Mouse (Mus musculus) monocyte, adult 2 months (primary cell): ENCODE results near the gene Tmem200b.

ENCODE experiments used
- DNase-seq, 2 experiments: peaks; one replicate each; pipeline ENCODE4 v3.0.0; 2022; ENCODE audit warnings: low spot score in 2 of 2, low read depth in 1 of 2

The Tmem200b gene

DNA sequence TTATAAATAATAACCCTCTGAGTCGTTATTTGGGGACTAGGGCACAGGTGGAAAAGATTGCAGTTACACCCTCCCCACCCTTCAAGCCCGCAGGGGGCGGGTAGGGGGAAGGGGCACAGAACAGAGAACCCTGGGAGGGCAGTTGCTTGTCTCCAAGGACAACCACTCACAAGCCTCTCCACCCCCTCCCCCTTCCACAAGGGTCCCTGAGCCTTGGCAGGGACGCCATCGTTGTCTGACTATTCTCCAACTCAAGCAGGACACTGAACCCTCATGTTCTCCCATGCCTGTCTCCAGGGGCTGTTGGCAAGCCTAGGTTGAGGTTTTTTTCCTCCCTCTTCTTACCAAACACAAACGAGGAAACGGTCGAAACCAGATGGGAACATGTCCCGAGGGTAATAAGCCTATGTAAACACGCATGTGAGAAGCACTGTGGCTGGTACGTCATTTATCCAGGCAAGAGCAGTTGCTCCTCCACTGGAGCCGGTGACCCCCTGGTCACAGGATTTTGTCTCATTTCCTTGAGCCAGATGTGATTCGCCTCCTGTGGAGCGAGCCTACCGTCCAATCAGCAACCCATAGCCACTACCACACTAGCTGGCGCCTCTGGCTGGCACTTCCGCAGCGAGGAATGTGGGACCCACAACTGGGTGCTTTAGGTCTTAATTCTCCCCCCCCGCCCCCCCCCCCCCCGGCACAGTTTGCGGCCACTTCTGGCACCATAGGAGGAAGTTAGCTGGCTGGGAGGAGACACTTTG is 11.2 kb upstream of the Tmem200b start:
- DNase-seq: peak; percentile 44 to 60

DNA sequence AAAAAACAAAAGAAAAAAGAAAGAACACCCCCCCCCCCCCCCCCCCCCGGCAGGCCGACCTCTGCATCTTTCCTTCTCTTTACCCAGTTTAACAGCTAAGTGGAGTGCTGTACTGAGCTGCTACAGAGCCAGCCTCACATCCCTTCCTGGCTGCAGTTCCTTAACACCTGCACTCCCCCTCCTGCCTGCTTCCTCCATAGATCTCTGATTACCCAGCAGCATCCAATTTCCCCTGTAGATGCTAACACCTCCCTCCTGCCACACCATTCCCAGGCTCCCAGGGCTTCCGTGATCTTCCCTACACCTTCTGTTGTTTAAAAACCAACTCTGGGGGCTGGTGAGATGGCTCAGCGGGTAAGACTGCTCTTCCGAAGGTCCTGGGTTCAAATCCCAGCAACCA is 10.1 kb upstream of the Tmem200b start:
- DNase-seq: no peak

DNA sequence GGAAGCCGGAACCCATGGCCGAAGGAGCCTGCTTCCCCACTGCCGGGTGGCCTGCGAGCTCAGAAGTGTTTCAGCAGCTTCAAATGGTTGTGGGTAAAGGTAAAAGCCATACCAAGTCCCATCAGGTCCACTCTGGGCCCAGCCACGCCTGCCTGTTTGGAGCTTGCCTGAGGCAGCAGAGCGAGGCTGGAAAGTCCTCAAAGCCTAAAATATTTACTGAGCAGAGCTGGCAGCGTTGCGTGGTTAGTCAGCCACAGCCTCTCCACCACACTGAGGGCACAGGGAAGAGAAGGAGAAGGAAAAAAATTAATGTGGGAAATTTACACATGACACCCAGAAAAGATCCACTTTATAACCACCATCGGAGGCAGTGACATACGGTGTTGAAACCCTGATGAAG is 8.0 kb upstream of the Tmem200b start:
- DNase-seq: no peak

DNA sequence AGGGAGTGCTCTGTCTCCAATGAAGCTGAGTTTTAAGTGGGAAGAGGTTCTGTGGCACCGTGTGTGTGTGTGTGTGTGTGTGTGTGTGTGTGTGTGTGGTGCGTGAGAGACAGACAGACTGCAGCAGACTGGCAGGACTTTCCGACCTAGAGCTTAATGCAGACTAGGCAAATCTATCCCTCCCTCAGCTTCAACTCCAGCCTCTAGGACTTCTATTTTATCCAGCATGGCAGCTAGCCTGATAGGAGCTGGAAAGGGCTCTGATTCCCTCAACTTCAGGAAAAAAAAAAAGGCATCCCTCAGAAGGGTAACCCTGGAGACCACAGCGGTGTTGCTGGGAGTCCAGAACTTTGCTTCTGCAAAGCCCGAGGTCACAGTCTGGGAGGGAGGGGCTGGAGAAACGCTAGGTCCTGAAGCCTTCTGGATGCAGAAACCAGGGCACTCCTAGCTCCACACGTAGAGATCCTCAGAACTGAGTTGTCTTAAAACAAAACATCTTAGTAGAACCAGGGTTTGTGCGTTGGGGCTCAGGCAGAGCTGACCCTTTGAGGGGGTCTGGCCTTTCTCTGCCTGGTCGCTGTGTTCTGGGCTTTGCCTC is 7.4 kb upstream of the Tmem200b start:
- DNase-seq: no peak

DNA sequence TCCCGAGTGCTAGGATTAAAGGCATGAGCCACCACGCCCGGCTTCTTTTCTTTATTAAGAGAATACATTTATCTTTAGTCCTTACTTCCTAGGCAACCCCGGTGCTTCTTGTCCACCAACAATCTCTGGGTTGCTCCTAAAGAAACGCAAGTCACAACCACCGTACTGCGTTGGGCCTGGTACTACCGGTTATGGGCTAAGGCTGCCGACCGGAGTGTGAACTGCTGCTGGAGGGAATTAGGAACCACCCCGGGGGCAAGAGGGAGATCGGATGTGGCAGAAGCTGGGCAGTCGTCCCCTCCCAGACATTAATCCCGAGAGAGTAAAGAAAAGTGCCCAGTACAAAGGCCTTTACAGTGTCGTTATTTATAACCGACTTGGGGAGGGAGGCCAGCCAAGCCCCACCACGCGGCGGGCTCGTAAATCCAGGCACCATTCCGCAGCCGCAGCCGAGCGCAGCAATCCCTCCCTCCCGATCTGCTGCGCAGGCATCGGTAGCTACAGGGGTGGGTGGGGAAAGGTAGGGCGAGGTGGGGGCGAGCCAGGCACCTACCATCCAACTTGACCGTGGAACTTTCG is 6.6 kb upstream of the Tmem200b start:
- DNase-seq: no peak

DNA sequence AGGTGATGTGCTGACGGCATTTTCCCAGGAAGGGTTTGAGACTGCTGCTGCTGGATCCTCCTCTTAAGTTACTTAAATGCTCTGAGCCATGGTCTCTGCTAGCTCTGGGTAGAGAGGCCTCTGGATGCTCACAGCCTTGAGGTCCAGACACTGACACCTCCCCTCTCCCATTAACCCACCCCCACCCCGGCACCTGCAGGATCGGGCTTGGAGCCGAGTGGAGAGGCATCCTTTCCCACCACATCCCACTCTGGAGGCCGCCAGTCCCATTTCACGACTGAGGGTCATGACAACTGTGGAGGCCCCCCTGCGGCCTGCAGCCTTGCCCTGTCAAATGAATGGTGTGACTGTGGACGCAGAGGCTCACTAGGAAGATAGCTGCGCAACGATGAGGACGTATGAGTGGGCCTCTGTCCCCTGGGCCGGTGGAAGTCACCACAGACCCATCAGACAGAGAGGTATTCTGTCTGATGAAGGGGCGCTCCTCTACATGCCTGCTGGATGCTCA is 5.7 kb upstream of the Tmem200b start:
- no peak for DNase-seq

DNA sequence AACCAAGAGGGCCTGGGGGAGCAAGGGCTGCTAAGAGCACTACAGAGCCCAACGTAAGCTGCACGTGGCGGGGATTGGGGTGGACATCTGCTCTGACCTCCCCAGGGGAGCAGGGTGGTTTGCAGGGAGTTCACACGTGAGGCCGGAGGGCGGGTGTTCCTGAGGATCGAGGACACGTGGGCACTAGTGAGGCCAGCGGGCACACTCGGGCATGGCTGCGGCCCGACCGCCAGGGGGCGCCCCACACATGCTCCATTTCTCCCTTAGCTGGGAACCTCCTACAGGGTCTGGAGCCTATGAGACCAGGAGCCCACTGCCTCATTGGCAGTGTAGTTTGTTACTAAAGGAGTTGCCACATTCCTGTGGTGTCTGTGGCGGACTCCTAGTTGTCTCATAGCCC is 5.1 kb upstream of the Tmem200b start:
- peak; percentile 58 to 70 for DNase-seq

DNA sequence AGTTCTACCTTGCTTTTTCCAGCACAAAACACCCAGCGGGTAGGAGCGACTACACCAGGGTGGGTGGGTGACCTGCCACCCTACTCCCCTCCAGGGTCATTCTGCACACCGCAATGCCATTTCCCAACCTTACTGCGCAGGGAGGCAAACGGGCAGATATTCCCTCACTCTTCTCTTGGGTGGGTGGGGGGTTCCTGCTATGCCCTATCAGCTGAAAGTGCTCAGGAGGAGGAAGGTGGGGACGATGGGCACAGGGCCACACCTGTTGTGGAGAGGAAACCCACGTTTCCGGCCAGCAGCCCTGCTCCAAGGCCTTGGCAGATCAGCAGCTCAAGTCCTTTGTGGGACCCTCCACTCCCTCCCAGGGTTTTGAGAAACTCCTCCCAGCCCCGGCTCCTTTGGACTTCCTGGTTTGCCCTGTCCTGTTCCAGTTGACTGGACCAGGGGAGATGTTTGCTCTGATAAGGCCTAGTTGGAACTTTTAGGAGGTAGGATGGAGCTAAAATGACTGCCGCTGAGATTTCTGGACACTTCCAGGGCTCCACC is 4.5 kb upstream of the Tmem200b start:
- DNase-seq: no peak

DNA sequence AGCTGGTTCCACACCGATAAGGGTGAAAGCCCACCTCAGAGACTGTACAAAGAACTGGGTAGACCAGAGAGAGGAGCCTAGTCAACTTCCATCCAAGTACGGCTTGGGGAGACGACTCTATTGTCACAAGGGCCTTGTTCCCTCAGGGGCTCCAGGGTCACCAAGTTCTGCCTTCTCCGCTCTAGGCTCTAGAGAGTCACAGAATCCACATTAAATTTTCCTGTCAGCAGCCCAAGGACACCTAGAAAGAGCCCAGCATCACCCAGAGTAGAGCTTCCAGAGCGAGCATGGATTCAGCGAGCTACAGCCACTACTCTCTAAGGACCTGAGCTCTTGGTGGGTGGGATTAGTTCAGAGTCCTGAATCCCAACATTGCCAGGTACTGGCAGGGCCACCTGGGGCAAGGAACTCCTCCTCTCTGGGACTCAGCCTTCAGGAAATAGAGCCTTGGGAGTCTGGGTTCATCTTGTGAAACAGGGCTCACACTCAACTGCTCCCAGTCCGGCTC is 3.5 kb upstream of the Tmem200b start:
- DNase-seq: no peak

DNA sequence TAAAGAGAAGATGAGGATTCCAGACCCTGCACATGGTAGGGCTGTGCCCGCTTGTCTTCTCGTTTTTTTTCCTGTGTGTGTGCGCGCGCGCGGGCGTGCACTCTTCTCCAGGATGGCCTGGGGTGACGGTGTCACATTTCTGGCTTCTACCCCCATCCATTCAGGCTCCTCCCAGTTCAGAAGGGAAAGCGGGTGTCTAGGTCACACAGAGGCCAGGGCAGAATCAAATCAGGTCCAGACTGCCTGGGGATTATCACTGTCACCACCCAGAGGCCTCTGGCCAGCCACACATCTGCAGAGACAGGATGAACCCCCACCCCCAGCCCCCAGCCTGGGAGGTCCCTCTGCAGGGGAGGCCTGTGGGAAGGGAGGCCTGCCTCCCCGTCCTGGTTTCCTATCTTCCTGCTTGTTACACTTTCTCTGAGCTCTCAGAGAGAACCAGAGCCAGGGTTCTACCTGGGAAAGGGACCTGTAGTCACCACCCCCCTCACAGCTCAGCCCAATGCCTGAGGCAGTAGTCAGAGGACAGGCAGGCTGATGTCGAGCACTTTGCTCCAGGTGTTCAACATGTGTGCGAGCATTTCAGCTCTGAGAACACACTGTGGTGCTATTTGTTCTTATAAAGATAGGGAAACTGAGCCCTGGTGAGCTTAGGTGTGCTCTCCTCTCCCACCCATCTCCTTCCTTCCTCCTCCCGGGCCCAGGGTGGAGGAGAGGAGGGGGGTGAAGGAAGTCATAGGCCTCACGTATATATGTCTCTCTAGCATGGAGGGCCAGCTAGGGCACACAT is 2.7 kb upstream of the Tmem200b start:
- DNase-seq: no peak

DNA sequence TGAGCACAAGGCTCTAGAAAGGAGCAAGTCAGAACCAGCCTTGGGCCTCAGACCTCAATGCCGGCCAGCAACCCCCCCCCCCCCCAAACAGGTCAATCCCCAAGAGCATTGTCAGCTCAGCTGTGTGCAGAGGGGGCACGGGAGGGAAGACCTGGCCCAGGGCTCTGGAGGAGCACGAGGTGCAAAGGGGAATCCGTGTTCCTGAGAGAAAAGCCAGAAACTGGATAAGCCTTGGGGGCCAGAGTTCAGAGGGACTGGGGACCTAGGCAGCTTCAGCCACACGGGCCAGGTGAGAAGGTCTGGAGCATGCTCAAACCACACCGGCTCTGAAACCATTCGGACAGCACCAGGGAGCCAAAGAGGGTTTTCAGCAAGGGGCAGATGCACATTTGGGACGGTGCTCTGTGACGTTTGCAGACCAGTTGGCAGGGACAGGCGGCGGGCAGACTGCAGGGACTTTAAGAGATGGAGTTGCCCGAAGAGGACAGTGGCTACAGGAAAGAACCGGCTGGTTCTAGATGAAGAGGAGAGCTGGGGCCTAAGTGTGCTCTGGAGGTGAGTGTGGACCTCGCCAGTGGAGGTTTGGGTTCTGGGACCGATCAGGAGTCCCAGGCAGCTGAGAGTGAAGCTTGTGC is 1.9 kb upstream of the Tmem200b start:
- DNase-seq: no peak

DNA sequence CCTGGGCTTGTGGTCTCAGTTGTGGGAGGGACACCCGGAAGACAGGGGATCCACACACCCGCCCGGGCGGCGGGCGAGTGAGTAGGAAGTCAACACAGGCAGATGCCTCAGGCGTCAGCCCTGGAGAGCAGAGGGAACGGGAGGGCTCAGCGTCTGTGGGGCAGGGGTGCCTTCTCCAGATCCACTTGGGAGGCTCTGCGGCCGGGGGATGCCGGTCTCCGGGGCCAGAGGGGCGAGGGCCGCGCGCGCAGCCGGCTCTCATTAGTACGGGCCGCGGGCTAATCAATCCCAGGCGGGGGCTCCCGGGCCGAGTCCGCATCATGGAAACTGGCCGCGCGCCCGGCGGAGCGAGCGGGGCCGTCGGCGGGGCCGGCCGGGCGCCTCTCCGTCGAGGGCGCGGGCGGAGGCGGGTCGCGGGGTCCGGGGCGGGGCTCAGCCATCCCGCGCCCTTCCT is 1.4 kb upstream of the Tmem200b start:
- no peak for DNase-seq

DNA sequence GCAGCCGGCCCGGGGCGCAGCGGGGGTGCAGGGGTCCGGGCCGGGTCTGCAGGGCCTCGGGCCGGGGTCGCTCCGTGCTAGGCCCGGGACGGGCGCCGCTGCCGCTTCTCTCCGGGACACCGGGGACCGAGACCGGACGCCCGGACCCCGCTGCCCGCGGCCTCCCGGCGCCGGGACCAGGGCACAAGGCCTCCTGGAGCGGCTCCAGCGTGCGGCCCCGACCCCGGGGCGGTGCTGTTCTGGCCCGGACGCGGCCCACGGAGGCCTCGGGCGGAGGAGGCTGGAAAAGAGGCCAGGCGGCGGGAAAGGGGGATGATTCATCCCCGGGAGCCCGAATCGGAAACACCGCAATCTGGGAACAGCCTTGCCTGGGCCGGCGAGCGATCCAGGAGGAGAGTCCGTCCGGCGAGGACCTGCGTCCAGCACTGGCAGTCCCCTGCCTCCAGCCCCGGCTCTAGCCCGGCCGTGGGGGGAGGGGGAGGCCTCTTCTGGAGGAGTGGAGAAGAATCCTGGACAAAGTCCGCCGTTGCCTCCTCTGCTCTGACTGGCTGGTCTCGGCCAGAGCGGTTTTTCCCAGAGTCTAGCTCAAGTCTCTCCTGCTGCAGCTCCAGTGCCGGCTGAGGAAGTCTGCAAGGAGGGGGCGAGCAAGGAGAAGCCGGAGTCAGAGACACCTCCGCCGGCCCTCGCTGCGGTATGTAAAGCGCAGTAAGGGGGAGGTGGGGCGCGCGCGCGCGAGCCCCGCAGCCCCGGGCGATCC is 798 bp upstream of the Tmem200b start:
- DNase-seq: no peak

DNA sequence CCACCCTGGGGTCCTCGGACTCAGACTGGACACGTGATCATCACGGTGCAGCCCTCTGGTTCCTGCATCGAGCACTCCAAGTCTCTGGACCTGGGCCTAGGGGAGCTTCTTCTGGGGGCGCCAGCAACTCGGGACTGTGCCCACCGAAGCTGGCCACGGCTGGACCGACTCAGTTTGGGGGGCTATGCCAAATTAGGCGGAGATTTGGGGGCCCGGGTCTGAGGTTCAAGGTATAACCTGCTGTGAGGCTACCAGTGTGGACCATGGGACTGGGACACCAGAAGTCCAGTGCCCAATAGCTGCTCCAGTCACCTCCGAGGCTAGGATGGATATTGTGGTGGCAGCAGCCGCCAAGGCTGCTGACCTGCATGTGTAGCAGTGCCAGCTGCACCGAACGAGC is 833 bp downstream of the Tmem200b start:
- no peak for DNase-seq

DNA sequence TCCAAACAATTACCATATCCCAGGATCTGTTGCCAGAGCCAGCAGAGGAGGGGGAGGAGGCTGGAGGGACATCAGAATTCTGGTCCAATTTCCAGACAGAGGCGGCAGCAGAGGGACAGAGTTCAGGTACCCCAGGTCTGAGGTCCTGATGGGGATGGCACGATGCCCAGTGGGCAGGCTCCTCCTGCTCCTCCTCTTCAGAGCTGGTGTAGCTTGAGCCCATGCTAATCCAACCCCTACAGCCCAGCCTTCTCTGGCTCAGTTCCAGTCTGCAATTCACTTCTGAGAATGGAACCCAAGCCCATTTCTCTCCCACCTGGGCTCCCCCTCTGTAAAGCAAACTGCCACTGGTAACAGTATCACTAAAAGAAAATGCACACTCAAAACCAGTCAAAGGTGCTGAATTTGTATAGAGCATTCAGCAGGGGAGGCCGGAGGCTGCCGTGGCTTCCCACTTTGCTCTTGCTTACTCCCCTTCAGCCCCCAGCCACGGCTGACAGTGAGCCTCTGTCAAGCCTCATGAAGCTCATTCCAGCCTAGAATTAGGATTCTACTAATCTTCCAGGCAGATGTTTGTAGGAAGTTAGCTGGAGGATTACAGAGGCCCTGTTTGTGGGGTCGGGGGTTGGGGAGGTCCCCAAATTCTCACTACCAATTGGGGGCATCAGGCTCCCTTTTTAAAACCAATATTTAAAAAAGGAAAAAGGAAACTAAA is 2.7 kb downstream of the Tmem200b start:
- DNase-seq: no peak

DNA sequence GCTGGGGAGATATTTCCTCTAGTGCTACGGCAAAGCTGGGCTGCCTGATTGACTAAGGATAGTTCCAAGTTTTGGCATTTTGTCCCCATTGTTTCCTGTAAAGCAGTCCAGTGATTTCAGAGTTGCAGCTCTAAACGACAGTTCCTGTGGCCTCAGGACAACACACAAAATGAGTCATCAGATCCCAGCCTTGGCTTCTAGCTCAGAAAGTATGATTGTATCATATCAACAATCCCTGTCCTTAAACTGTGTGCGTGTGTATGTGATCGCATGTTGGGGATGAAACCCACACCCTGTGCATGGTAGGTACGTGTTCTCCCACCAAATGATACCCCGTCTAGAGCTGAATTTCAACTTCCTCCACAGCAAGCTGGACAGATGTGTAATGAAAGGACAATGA is 7.6 kb downstream of the Tmem200b start:
- DNase-seq: no peak

DNA sequence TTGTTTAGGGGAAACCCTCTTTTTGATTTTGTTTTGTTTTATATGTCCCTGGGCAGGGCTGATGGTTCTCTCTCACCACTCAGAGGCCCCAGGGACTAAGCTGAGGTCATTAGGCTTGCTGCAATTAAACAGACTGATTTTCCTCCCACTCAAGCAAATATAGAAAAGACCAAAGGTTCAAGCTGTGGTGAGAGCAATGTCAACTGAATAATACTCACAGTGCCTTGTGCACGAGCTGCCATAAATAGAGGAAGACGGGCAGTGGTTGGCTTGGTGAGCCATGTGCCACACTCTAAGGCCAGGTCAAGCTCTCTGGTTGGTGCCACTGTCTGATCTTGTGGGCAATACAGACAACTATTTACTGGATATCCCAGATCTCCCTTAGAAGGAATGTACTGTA is 17.9 kb downstream of the Tmem200b start:
- no peak for DNase-seq

DNA sequence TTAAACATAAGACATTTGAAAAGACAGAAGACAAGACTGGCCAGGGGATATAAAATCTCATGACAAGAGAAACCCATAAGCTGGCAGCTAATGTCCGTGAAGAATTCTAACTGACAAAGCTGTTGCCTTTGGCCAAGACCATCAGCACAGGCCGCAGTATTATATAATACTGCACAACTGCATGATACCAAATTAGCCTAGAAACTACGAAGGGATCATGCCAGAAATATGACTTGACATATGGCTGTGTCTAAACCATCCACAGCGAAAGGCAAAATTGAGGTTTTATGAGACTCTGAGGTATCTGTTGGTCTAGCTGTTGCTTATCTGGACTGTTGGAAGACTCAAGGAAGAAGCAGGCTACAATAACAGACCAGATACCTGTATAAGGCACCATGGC is 19.3 kb downstream of the Tmem200b start:
- DNase-seq: no peak

DNA sequence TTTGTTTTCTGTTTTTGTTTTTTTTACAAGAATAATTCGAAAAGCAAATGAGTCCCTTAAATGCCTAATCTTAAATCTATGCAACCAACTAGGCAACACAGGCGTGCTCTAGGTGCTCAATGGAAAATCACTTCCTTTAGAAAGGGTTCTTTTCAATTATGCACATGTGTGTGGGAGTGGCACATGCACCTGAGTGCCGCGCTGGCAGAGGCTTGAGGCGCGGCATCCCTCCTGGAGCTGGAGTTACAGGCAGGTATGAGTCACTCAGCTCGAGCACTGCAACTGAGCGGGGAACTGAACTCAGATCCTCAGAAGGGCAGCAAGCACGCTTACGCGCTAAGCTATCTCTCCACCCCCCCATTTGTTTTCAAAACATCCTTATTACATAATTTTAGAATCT is 26.3 kb downstream of the Tmem200b start:
- no peak for DNase-seq
